Mouse (Mus musculus) limb, embryonic 14.5 days (tissue): Measurements from ENCODE around the gene 4930523C07Rik. TPM values are rescaled to one million over a fixed set of nuclear protein-coding genes. Genes with fewer than 3 reads are reported as not detected.

Experiments used
- ATAC-seq: fragments of 200-750 bp; cut with Nextera tagmentation; 2 replicates; pipeline ENCODE4 v1.8.0; 2017; ENCODE audit warnings: low read depth, moderate number of reproducible peaks, moderate TSS enrichment; ENCODE audit not compliant: low FRiP score
- DNase-seq: peaks from one replicate; pipeline ENCODE4 v3.0.0-alpha.2; 2015; ENCODE audit warnings: low spot score
- H3K27ac ChIP-seq: fragments of 300-500 bp; sonication (generic); replicated peaks from 2 replicates; pipeline ENCODE4 v1.5.1; 2014; ENCODE audit warnings: low read depth, mild to moderate bottlenecking, low read length, moderate library complexity, mixed read lengths
- H3K27me3 ChIP-seq: fragments of 300-500 bp; sonication (generic); 2 replicates; pipeline ENCODE4 v1.6.1; 2014; ENCODE audit warnings: low read length, mixed read lengths; ENCODE audit not compliant: control insufficient read depth, insufficient read depth
- H3K36me3 ChIP-seq: fragments of 300-500 bp; sonication (generic); 2 replicates; pipeline ENCODE4 v1.6.1; 2014; ENCODE audit warnings: mild to moderate bottlenecking, low read length, moderate library complexity, mixed read lengths; ENCODE audit not compliant: control insufficient read depth, insufficient read depth
- H3K4me1 ChIP-seq: fragments of 300-500 bp; sonication (generic); 2 replicates; pipeline ENCODE4 v1.6.1; 2014; ENCODE audit warnings: antibody characterized with exemption, low read length, mixed read lengths; ENCODE audit not compliant: control insufficient read depth, insufficient read depth
- H3K4me2 ChIP-seq: fragments of 300-500 bp; sonication (generic); replicated peaks from 2 replicates; pipeline ENCODE4 v1.6.1; 2014; ENCODE audit warnings: low read depth, mild to moderate bottlenecking, low read length, moderate library complexity; ENCODE audit not compliant: severe bottlenecking
- H3K4me3 ChIP-seq: fragments of 300-500 bp; sonication (generic); replicated peaks from 2 replicates; pipeline ENCODE4 v1.5.1; 2014; ENCODE audit warnings: low read length
- H3K9ac ChIP-seq: fragments of 300-500 bp; sonication (generic); 2 replicates; pipeline ENCODE4 v1.6.1; 2014; ENCODE audit warnings: mild to moderate bottlenecking, low read depth, low read length, moderate library complexity; ENCODE audit not compliant: severe bottlenecking
- H3K9me3 ChIP-seq: fragments of 300-500 bp; sonication (generic); 2 replicates; pipeline ENCODE4 v1.6.1; 2016; ENCODE audit warnings: low read length; ENCODE audit not compliant: control insufficient read depth
- POLR2A ChIP-seq: fragments of 200-500 bp; IDR thresholded peaks from 2 replicates; pipeline ENCODE4 v1.8.0; 2012; ENCODE audit warnings: inconsistent platforms, mild to moderate bottlenecking, moderate library complexity, borderline replicate concordance; ENCODE audit not compliant: insufficient read depth, insufficient read length; ENCODE audit errors: extremely low read depth
- WGBS: fragments of 180-500 bp; shearing (Covaris S2); extraction: QIAGEN DNeasy Blood & Tissue Kit; methylation state at CpG from one replicate; pipeline ENCODE4 v1.1.7; 2014; 5-methylcytosine and 5-hydroxymethylcytosine counted together
- polyA plus RNA-seq, 2 experiments: library from polyadenylated mRNA; depleted of rRNA in 1 of 2; stranded (reverse) in 1 of 2; unstranded in 1 of 2; fragments of >200 nt; fragmentation: Nextera tagmentation in 1 of 2; extraction: Ambion mirVana in 1 of 2; gene quantifications; 2 replicates each; pipeline versions ENCODE4 v1.2.1 to v1.2.3; 2012 to 2014

4930523C07Rik gene
- polyA plus RNA-seq, 2 experiments: 9.5 to 21.5 TPM

GRCm38 (mm10) chr1:160082647-160083046, 38.5 kb downstream of the 4930523C07Rik start:
- no peak for ATAC-seq
- Histone ChIP-seq H3K27me3 (no peaks in the 10 kb centered on the region), H3K36me3 (no peaks in the 10 kb centered on the region), H3K4me2 (no peak overlapping the region), H3K4me3 (no peak overlapping the region), H3K27ac (no peak overlapping the region), H3K4me1 (no peaks in the 10 kb centered on the region), H3K9me3 (no peaks in the 10 kb centered on the region), H3K9ac (no peak overlapping the region)
- no peak for DNase-seq
- WGBS: 69% methylated on average over 1 of the region's 1 CpGs
- TF ChIP-seq POLR2A: no peak

- DNase-seq: no peak
- WGBS: 94% methylated on average over 1 of the region's 1 CpGs
- Histone ChIP-seq H3K36me3 (no peaks in the 10 kb centered on the region), H3K4me3 (no peak overlapping the region), H3K4me2 (no peak overlapping the region), H3K27me3 (no peaks in the 10 kb centered on the region), H3K9ac (no peak overlapping the region), H3K9me3 (no peaks in the 10 kb centered on the region), H3K4me1 (no peaks in the 10 kb centered on the region), H3K27ac (no peak overlapping the region)
- no peak for TF ChIP-seq POLR2A
- ATAC-seq: no peak
Measured at GRCm38 (mm10) chr1:160084239-160084638, 40.1 kb downstream of the 4930523C07Rik start.

GRCm38 (mm10) chr1:160086651-160087050, 42.5 kb downstream of the 4930523C07Rik start:
- no peak for ATAC-seq
- WGBS: 46% methylated on average over 2 of the region's 2 CpGs
- H3K4me3 ChIP-seq: no peak overlapping the region
- H3K36me3 ChIP-seq: no peaks in the 10 kb centered on the region
- H3K27ac ChIP-seq: no peak overlapping the region
- DNase-seq: no peak
- no peak overlapping the region for H3K9ac ChIP-seq
- no peaks in the 10 kb centered on the region for H3K27me3 ChIP-seq
- no peaks in the 10 kb centered on the region for H3K9me3 ChIP-seq
- H3K4me1 ChIP-seq: no peaks in the 10 kb centered on the region
- no peak overlapping the region for H3K4me2 ChIP-seq
- no peak for TF ChIP-seq POLR2A

- 84% methylated on average over 5 of the region's 5 CpGs for WGBS
- H3K27ac ChIP-seq: no peak overlapping the region
- no peaks in the 10 kb centered on the region for H3K9me3 ChIP-seq
- no peak overlapping the region for H3K4me3 ChIP-seq
- H3K9ac ChIP-seq: no peak overlapping the region
- no peak for TF ChIP-seq POLR2A
- no peaks in the 10 kb centered on the region for H3K4me1 ChIP-seq
- no peaks in the 10 kb centered on the region for H3K27me3 ChIP-seq
- DNase-seq (no peak), ATAC-seq (no peak)
- no peak overlapping the region for H3K4me2 ChIP-seq
- no peaks in the 10 kb centered on the region for H3K36me3 ChIP-seq
Measured at GRCm38 (mm10) chr1:160099659-160100302, 55.6 kb downstream of the 4930523C07Rik start.

GRCm38 (mm10) chr1:160100996-160101395, 56.8 kb downstream of the 4930523C07Rik start:
- Histone ChIP-seq H3K27ac (no peak overlapping the region), H3K36me3 (no peaks in the 10 kb centered on the region), H3K4me2 (no peak overlapping the region), H3K4me1 (no peaks in the 10 kb centered on the region), H3K9me3 (no peaks in the 10 kb centered on the region), H3K4me3 (no peak overlapping the region), H3K27me3 (no peaks in the 10 kb centered on the region), H3K9ac (no peak overlapping the region)
- ATAC-seq (no peak), DNase-seq (no peak)
- 76% methylated on average over 5 of the region's 5 CpGs for WGBS
- no peak for TF ChIP-seq POLR2A

- Histone ChIP-seq H3K27me3 (no peaks in the 10 kb centered on the region), H3K4me3 (no peak overlapping the region), H3K9me3 (no peaks in the 10 kb centered on the region), H3K4me1 (no peaks in the 10 kb centered on the region), H3K9ac (no peak overlapping the region), H3K4me2 (no peak overlapping the region), H3K27ac (no peak overlapping the region), H3K36me3 (no peaks in the 10 kb centered on the region)
- DNase-seq (no peak), ATAC-seq (no peak)
- 73% methylated on average over 5 of the region's 5 CpGs for WGBS
- no peak for TF ChIP-seq POLR2A
Measured at GRCm38 (mm10) chr1:160105426-160105825, 61.2 kb downstream of the 4930523C07Rik start.
